Mouse (Mus musculus) heart, embryonic 11.5 days (tissue): ENCODE data around the gene Sirt4. TPM values are rescaled to one million over a fixed set of nuclear protein-coding genes. Genes with fewer than 3 reads are reported as not detected.

ENCODE experiments used
- ATAC-seq: fragments of 200-750 bp; cut with Nextera tagmentation; replicated peaks from 2 replicates; pipeline ENCODE4 v1.8.0; 2017; ENCODE audit warnings: moderate library complexity; ENCODE audit not compliant: insufficient number of reproducible peaks, low FRiP score, low TSS enrichment
- H3K27ac ChIP-seq: fragments of 300-500 bp; sonication (generic); 2 replicates; pipeline ENCODE4 v1.5.1; 2014; ENCODE audit warnings: mild to moderate bottlenecking, low read depth, low read length
- H3K27me3 ChIP-seq: fragments of 300-500 bp; sonication (generic); 2 replicates; pipeline ENCODE4 v1.6.1; 2014; ENCODE audit warnings: mild to moderate bottlenecking, low read length, mixed read lengths; ENCODE audit not compliant: control insufficient read depth, insufficient read depth
- H3K36me3 ChIP-seq: fragments of 300-500 bp; sonication (generic); 2 replicates; pipeline ENCODE4 v1.6.1; 2014; ENCODE audit warnings: mild to moderate bottlenecking, low read length, moderate library complexity, mixed read lengths; ENCODE audit not compliant: control insufficient read depth, insufficient read depth
- H3K4me1 ChIP-seq: fragments of 300-500 bp; sonication (generic); 2 replicates; pipeline ENCODE4 v1.6.1; 2014; ENCODE audit warnings: low read length; ENCODE audit not compliant: control insufficient read depth, insufficient read depth
- H3K4me2 ChIP-seq: fragments of 300-500 bp; sonication (generic); 2 replicates; pipeline ENCODE4 v1.6.1; 2014; ENCODE audit warnings: mild to moderate bottlenecking, moderate library complexity
- H3K4me3 ChIP-seq: fragments of 300-500 bp; sonication (generic); 2 replicates; pipeline ENCODE4 v1.5.1; 2014; ENCODE audit warnings: low read depth, low read length
- H3K9ac ChIP-seq: fragments of 300-500 bp; sonication (generic); 2 replicates; pipeline ENCODE4 v1.6.1; 2014; ENCODE audit warnings: mild to moderate bottlenecking, low read depth, low read length, moderate library complexity
- H3K9me3 ChIP-seq: fragments of 300-500 bp; sonication (generic); replicated peaks from 2 replicates; pipeline ENCODE4 v1.6.1; 2016; ENCODE audit warnings: low read length; ENCODE audit not compliant: control insufficient read depth
- WGBS: fragments of 180-500 bp; shearing (Covaris S2); extraction: QIAGEN DNeasy Blood & Tissue Kit; methylation state at CpG from one replicate; pipeline ENCODE4 v1.1.7; 2014; ENCODE audit not compliant: insufficient replicate concordance; 5-methylcytosine and 5-hydroxymethylcytosine counted together
- polyA plus RNA-seq: library from polyadenylated mRNA; unstranded; fragments of >200 nt; fragmentation: Nextera tagmentation; extraction: Ambion mirVana; gene quantifications from 2 replicates; pipeline ENCODE4 v1.2.1, GENCODE M21; 2014

The Sirt4 gene
- polyA plus RNA-seq, 1 experiment from 2014 or later: 15.8 TPM

DNA sequence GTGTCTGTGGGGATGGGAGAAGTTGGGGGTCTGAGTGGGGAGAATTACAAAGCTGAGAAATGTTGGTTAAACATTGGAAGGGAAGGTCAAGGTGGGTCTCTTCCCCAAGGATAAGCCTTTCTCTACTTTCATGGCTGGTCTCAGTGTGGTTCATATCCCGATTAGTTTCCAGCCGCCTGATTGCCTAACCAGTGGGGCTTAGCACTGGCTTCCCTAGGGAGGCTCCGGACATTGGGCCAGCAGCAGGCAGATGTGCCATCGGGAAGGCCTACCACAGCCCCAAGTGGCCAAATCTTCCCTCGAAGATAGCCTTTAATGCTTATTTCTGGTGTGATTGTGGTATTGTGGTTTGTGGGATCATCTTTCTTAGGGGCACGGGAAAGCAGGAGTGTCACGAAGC lies 27.9 kb upstream of the Sirt4 start:
- H3K4me3 ChIP-seq: no peak overlapping the region
- 90% methylated on average over 7 of the region's 7 CpGs for WGBS
- H3K4me1 ChIP-seq: peaks cover 36% of the 10 kb centered on the region
- no peak overlapping the region for H3K4me2 ChIP-seq
- H3K36me3 ChIP-seq: no peaks in the 10 kb centered on the region
- no peak for ATAC-seq
- no peaks in the 10 kb centered on the region for H3K9me3 ChIP-seq
- no peak overlapping the region for H3K27ac ChIP-seq
- H3K9ac ChIP-seq: no peak overlapping the region
- H3K27me3 ChIP-seq: no peaks in the 10 kb centered on the region

DNA sequence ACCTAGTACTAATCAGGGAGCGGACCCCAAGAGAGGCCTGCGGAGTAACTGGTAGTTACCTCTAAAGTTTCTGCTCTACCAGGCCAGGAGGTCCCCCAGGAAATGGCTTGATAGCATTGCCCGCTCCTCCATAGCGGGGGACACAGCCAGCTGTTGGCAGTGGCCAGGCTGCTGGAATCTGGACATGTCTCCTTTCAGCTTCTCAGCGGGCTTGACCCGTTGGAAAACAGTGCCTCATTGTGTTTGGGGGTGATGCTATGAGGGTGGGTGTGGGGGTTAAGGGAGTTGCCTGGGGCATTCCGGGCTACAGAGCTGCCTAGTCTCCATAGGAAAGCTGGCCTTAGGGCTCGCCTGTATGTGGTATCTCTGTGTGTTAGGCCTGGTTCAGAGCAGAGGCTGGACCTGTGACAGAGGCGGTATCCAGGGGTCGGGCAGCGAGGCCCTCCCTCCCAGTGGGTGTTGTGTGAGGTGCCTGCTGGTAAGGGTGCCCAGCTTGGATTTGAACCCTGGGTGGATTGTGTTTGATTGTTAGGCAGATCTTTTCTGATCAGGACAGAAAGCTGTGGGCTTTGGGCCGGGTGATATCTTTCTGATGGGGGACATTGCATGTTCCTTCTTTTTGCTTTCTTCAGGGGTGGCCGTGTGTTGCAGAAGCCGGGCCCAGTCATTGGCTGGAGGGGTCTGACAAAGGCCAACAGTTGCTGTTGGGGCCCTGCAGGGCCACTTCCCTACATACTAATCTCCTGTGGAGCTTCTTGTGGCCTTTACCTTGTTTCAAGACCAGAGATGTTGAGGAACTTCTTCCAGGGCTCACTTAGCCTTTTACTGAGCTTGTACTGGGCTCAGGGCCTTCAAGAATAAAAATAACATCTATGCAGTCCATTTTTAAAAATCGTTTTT lies 25.5 kb upstream of the Sirt4 start:
- Histone ChIP-seq H3K27ac (peak overlapping the region; percentile 66; the same call in 1 of the 2 replicates), H3K9me3 (no peaks in the 10 kb centered on the region), H3K4me1 (peaks cover 37% of the 10 kb centered on the region), H3K4me3 (no peak overlapping the region), H3K27me3 (no peaks in the 10 kb centered on the region), H3K36me3 (no peaks in the 10 kb centered on the region), H3K9ac (peak overlapping the region; percentile 65; the same call in 1 of the 2 replicates), H3K4me2 (peak overlapping the region; percentile 96)
- no peak for ATAC-seq
- WGBS: 70% methylated on average over 15 of the region's 15 CpGs

GRCm38 (mm10) chr5:115509321-115509761 lies 24.8 kb upstream of the Sirt4 start:
- no peak for ATAC-seq
- H3K27me3 ChIP-seq: no peaks in the 10 kb centered on the region
- peak overlapping the region; percentile 11; the same call in 1 of the 2 replicates for H3K4me3 ChIP-seq
- H3K9ac ChIP-seq: peak overlapping the region; percentile 65; the same call in 1 of the 2 replicates
- peak overlapping the region; percentile 96 for H3K4me2 ChIP-seq
- H3K27ac ChIP-seq: peak overlapping the region; percentile 66
- peaks cover 30% of the 10 kb centered on the region for H3K4me1 ChIP-seq
- H3K36me3 ChIP-seq: no peaks in the 10 kb centered on the region
- H3K9me3 ChIP-seq: no peaks in the 10 kb centered on the region
- WGBS: 52% methylated on average over 15 of the region's 15 CpGs

DNA sequence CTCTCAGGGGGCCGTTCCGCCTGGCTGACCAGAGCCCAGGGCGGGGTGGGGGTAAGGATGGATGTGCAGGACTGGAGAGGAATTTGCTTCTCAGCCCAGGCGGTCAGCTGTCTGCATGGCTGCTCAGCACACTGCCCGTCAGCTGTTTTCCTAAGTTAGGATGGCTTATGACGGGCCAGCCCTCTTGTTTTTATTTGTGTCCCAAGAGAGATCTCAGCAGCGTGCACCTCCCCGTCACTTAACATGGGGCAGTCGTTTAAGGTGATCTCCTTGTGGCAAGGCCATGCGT lies 24.3 kb upstream of the Sirt4 start:
- WGBS: 48% methylated on average over 10 of the region's 10 CpGs
- Histone ChIP-seq H3K4me1 (peaks cover 28% of the 10 kb centered on the region), H3K27me3 (no peaks in the 10 kb centered on the region), H3K4me2 (peak overlapping the region; percentile 96), H3K9me3 (no peaks in the 10 kb centered on the region), H3K9ac (0 out of 2 replicates have a peak overlapping the region, but pooled peaks have one; percentile 55), H3K36me3 (no peaks in the 10 kb centered on the region), H3K4me3 (peak overlapping the region; percentile 90), H3K27ac (peak overlapping the region; percentile 66; the same call in 1 of the 2 replicates)
- ATAC-seq: no peak

DNA sequence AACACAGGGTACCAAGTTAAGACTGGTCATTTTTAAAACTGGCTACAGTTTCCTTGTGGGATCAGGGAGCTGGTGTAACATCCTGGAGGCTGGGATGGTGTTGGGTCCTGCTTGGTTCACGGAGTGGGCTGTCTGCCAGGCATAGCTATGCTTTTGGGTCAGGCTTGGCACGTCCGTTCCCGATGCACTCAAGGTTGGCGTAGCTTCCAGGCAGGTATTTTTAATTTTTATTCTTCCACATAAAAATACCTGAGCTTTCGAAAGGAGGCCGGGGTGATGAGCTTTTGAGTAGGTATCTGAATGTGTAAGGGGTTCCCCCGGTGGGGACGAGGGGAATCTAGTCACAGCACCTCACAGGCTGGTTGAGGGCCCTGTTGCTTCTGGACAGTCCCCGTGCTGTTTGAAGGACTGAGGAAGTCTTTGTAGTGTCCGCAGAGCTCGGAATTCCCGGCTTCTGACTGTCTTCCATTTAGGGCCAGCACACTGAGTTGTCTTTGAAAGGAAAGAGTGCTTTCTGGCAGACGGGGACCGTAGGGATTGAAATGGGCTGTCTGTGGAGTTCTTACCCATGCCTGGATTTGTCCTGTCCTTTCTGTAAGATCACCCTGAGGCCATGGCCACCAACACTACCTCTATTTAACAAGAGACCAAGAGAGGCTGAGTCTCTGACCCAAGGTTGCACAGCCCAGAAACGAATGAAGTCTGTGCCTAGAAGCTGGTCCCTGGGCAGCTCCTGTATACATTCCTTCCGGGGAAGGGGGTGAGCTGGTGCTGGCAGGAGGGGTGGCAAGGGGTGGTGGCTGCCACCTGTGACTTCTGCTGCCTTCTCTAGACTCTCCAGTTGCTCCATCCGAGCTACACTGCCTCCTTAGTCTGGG lies 23.7 kb upstream of the Sirt4 start:
- no peak for ATAC-seq
- no peaks in the 10 kb centered on the region for H3K36me3 ChIP-seq
- no peak overlapping the region; the same call in 1 of the 2 replicates for H3K27ac ChIP-seq
- no peaks in the 10 kb centered on the region for H3K9me3 ChIP-seq
- no peaks in the 10 kb centered on the region for H3K27me3 ChIP-seq
- peak overlapping the region; percentile 63 for H3K9ac ChIP-seq
- 55% methylated on average over 18 of the region's 18 CpGs for WGBS
- peak overlapping the region; percentile 90 for H3K4me3 ChIP-seq
- H3K4me2 ChIP-seq: peak overlapping the region; percentile 96
- H3K4me1 ChIP-seq: peaks cover 28% of the 10 kb centered on the region

DNA sequence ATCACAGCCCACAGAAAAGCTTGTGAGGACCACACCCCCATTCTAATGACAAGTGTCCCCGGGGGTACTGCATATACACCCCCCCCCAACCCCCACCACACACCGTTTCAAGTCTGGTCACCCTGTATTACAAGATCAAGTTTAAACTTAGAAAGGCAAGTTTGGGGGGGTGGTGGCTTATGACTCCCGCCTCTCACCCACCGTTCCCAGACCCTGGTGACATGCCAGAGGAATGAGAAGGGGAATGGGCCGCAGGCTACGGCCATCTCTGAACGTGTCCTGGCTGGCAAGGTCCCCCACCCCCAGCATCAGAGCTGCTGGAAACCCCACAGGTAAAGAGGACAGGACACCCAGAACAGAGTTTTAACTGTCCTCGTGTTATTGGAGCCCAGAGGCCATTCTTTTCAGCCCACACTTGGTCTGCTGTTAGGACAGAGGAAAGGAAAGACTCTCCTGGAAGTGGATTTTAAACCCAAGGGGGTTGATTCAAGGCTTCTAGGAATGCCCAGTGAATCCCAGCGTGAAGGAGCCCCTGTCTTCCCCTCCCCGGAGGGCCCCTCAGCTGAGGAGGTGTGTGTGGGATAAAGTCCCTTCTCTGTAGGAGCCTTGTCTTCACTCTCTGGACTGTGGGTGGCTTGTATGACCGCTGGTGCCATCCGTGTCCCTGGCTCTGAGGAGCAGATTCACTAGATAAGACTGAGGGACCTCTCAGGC lies 22.9 kb upstream of the Sirt4 start:
- peak overlapping the region; percentile 92 for H3K9ac ChIP-seq

DNA sequence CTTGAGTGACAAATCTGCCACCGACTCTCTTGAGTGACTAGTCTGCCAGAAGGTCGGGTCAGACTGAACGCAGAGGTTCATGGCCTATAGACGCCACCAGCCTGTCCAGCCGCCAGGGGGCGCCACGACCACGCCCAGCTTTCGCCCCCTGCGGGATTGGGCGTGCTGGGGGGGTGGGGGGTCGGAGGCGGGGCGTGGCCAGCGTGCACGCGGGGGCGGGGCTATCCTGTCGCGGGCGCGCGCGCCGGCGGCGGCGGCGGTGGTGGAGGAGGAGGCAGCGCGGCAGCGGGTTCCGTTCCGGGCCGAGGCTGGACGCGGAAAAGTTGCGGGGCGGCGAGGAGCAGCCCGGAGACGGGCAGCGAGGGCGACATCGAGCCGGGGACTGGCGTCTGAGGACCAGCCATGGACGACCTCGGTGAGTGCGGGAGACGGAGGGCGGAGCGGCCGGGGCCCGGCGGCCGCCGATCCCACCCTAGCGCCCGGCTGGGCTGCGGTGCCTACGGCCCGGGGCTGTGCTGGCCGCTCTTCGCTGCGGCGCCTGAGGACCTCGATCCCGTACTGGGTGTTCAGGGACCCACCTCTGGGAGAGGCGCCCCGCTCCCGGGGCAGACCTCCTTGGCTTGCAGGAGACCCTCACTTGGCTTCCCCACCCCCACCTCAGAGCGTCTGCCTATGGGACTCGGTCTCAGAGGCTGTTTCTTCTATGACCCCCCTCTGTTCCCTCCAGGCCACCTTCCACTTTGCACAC lies 22.1 kb upstream of the Sirt4 start, which contains the start of gene Pxn:
Gene Pxn, plus strand, starts transcription at position 223 of the 748 bp plus-strand sequence.
- Histone ChIP-seq H3K36me3 (no peaks in the 10 kb centered on the region), H3K4me3 (peak within 1 kb of the TSS; percentile 90), H3K9me3 (no peaks in the 10 kb centered on the region), H3K27me3 (no peaks in the 10 kb centered on the region), H3K4me2 (peak within 1 kb of the TSS; percentile 96), H3K4me1 (peaks cover 26% of the 10 kb centered on the region), H3K27ac (peak within 1 kb of the TSS; percentile 57), H3K9ac (peak within 1 kb of the TSS; percentile 92)
- WGBS: under 1% methylated on average over 73 of the region's 74 CpGs
- ATAC-seq: peak; percentile 81

More for the DNA sequence above, 22.9 kb upstream of the Sirt4 start:
- H3K27ac ChIP-seq: no peak overlapping the region
- no peaks in the 10 kb centered on the region for H3K9me3 ChIP-seq
- WGBS: 25% methylated on average over 12 of the region's 12 CpGs
- H3K4me3 ChIP-seq: peak overlapping the region; percentile 90
- no peaks in the 10 kb centered on the region for H3K27me3 ChIP-seq
- no peaks in the 10 kb centered on the region for H3K36me3 ChIP-seq
- no peak for ATAC-seq
- peak overlapping the region; percentile 96 for H3K4me2 ChIP-seq
- H3K4me1 ChIP-seq: peaks cover 28% of the 10 kb centered on the region
